Mouse (Mus musculus) kidney, embryonic 14.5 days (tissue): ENCODE results near the gene Arhgap18. TPM values are rescaled to one million over a fixed set of nuclear protein-coding genes. Genes with fewer than 3 reads are reported as not detected.
A peak's percentile ranks its signal among the peaks of the same experiment; 100 is the strongest.

Source experiments
- ATAC-seq: fragments of 200-750 bp; cut with Nextera tagmentation; 2 replicates; pipeline ENCODE4 v1.8.0; 2017; ENCODE audit warnings: moderate number of reproducible peaks, mild to moderate bottlenecking, moderate TSS enrichment, moderate library complexity; ENCODE audit not compliant: low FRiP score, low TSS enrichment
- H3K27ac ChIP-seq: fragments of 300-500 bp; sonication (generic); 2 replicates; pipeline ENCODE4 v1.5.1; 2014; ENCODE audit warnings: low read depth, mild to moderate bottlenecking, low read length, moderate library complexity, mixed read lengths
- H3K27me3 ChIP-seq: fragments of 300-500 bp; sonication (generic); 2 replicates; pipeline ENCODE4 v1.6.1; 2014; ENCODE audit warnings: mild to moderate bottlenecking, low read length; ENCODE audit not compliant: control insufficient read depth, insufficient read depth
- H3K36me3 ChIP-seq: fragments of 300-500 bp; sonication (generic); 2 replicates; pipeline ENCODE4 v1.6.1; 2014; ENCODE audit warnings: low read length, mixed read lengths; ENCODE audit not compliant: control insufficient read depth, insufficient read depth
- H3K4me1 ChIP-seq: fragments of 300-500 bp; sonication (generic); 2 replicates; pipeline ENCODE4 v1.6.1; 2014; ENCODE audit warnings: low read length, mixed read lengths; ENCODE audit not compliant: control insufficient read depth, insufficient read depth
- H3K4me2 ChIP-seq: fragments of 300-500 bp; sonication (generic); replicated peaks from 2 replicates; pipeline ENCODE4 v1.6.1; 2014; ENCODE audit warnings: low read depth, mild to moderate bottlenecking, low read length
- H3K4me3 ChIP-seq: fragments of 300-500 bp; sonication (generic); 2 replicates; pipeline ENCODE4 v1.5.1; 2014; ENCODE audit warnings: mild to moderate bottlenecking, low read length
- H3K9ac ChIP-seq: fragments of 300-500 bp; sonication (generic); 2 replicates; pipeline ENCODE4 v1.6.1; 2014; ENCODE audit warnings: low read depth, mild to moderate bottlenecking, low read length, moderate library complexity
- H3K9me3 ChIP-seq: fragments of 300-500 bp; sonication (generic); 2 replicates; pipeline ENCODE4 v1.6.1; 2016; ENCODE audit warnings: low read length; ENCODE audit not compliant: control insufficient read depth
- WGBS: fragments of 180-500 bp; shearing (Covaris S2); extraction: QIAGEN DNeasy Blood & Tissue Kit; methylation state at CpG from one replicate; pipeline ENCODE4 v1.1.7; 2014; 5-methylcytosine and 5-hydroxymethylcytosine counted together
- polyA plus RNA-seq: library from polyadenylated mRNA; unstranded; fragments of >200 nt; fragmentation: Nextera tagmentation; extraction: Ambion mirVana; gene quantifications from 2 replicates; pipeline ENCODE4 v1.2.1, GENCODE M21; 2014

Arhgap18 gene
- polyA plus RNA-seq, 1 experiment from 2014 or later: 44.1 TPM

DNA sequence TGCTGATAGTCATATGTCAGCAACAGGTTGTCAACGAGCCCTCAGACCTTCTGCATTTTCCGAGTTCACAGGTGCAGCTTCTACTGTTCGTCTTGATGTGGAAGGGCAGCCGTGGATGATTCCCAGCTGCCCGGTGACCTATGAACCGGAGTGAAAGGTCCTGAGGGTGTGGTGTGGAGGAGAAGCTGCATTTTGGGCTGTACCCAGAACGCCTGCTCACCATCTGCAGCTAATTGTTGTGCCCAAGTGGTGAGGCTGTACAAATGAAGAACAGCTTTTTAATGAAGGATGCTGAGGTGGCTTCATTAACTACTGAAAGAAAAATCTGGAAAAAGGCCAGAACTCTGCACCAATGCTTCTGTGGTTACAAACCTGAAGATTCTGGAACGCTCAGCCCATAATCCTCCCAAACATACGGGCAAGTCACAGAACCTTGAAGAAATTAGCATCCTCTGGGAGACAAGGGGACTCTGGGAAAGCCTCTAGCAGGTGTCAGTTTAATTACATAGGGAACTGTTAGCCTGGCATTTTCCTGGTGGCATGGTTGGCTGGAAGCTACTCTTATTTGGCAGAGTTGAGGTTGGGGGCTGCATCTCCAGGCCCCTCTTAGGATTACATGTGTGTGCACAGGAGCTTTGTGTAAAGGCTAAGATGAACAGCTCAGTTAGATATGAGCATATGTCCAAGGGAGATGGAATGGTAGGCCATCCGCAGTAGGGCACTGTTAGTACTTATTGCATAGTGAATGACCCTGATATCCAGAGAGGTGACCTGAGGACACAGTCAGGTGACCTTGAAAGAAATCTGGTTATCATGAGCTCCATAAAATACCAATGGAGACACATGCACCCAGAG is 43.4 kb downstream of the Arhgap18 start:
- no peak overlapping the region for H3K27ac ChIP-seq
- no peak overlapping the region for H3K4me2 ChIP-seq
- H3K4me1 ChIP-seq: peaks cover 10% of the 10 kb centered on the region
- H3K9ac ChIP-seq: no peak overlapping the region
- no peaks in the 10 kb centered on the region for H3K9me3 ChIP-seq
- WGBS: 70% methylated on average over 10 of the region's 10 CpGs
- no peaks in the 10 kb centered on the region for H3K27me3 ChIP-seq
- H3K36me3 ChIP-seq: no peaks in the 10 kb centered on the region
- no peak overlapping the region for H3K4me3 ChIP-seq
- no peak for ATAC-seq

DNA sequence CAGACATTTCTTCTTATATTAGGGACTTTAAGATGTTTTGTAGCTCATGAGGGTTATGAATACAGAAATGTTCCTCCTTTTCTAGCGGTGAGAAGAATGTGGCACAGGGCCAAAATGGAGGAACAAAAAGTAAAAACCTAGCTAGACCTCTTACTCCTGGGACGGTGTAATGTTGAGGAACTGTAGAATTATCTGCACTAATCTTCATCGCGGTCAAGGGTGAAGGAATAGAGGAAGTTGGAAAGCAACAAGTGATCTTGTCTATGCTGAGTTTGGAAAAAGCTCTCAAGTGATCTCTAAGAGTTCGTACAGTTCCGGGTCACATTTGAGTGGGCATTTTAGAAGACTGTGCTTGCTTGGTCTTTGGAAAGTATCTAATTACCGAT is 44.1 kb downstream of the Arhgap18 start:
- Histone ChIP-seq H3K4me2 (no peak overlapping the region), H3K36me3 (no peaks in the 10 kb centered on the region), H3K9ac (no peak overlapping the region), H3K27ac (0 out of 2 replicates have a peak overlapping the region, but pooled peaks have one; percentile 14), H3K4me3 (no peak overlapping the region), H3K4me1 (peaks cover 10% of the 10 kb centered on the region), H3K27me3 (no peaks in the 10 kb centered on the region), H3K9me3 (no peaks in the 10 kb centered on the region)
- WGBS: 74% methylated on average over 7 of the region's 7 CpGs
- ATAC-seq: no peak

DNA sequence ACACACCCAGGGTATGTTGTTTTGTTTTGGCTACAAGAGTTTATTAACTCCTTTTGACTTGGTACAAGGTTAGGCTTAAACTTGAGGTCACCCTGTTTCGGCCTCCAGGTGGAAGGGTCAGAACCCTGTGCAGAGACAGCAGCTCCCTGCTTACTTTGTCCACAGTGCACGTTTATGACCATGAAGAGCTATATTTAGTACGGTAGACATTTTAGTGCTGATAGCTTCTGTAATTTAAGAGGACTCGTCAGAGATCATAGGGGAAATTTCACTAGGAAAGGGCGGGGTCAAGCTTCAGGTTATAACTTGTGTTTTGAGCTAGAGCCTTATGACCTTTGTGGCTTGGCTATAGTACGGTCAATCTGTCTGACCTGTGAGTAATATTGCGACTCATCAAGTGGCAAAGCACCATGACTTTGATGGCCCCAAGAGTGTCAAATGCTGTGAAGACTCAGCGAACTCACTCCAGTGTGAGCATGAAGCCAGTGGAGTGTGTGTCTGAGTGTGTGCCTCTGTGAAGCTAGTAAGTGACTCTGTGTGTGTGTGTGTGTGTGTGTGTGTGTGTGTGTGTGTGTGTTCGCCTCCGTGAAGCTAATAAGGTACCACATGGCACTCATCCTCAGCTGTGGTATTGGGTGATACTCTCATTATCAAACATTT is 45.7 kb downstream of the Arhgap18 start:
- Histone ChIP-seq H3K36me3 (no peaks in the 10 kb centered on the region), H3K9ac (no peak overlapping the region), H3K27me3 (no peaks in the 10 kb centered on the region), H3K9me3 (no peaks in the 10 kb centered on the region), H3K4me1 (peaks cover 10% of the 10 kb centered on the region), H3K27ac (peak overlapping the region; percentile 39; the same call in 1 of the 2 replicates), H3K4me2 (no peak overlapping the region), H3K4me3 (no peak overlapping the region)
- WGBS: 44% methylated on average over 10 of the region's 10 CpGs
- ATAC-seq: peak; percentile 38; the same call in 1 of the 2 replicates

DNA sequence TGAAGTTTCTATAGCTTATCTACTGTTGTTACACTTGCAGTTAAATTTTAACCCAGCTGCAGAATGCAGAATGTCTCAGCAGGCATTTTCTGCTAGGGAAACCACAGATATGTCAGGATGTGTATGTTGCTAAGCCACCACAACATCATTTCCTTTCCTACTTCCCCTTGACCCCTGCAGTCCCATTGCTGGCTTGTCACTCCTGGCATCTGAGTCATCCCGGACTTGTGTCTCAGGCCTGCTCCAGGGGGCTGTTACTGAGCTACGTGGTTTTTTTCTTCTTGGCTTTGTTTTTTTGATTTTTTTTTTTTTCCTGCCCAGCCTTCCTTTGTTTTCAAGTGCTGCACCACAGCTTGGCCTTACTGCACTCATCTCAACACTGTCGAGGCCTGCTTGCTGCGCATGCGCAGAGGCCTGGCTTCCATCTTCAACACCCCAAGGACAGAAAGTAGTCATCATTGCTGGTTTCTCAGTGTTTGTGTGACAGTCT is 46.4 kb downstream of the Arhgap18 start:
- peak; percentile 56; the same call in 1 of the 2 replicates for ATAC-seq
- no peak overlapping the region for H3K9ac ChIP-seq
- H3K9me3 ChIP-seq: no peaks in the 10 kb centered on the region
- H3K4me3 ChIP-seq: no peak overlapping the region
- H3K4me1 ChIP-seq: peaks cover 10% of the 10 kb centered on the region
- peak overlapping the region; percentile 7; the same call in 1 of the 2 replicates for H3K27ac ChIP-seq
- no peaks in the 10 kb centered on the region for H3K36me3 ChIP-seq
- H3K27me3 ChIP-seq: no peaks in the 10 kb centered on the region
- no peak overlapping the region for H3K4me2 ChIP-seq
- WGBS: 51% methylated on average over 5 of the region's 5 CpGs

DNA sequence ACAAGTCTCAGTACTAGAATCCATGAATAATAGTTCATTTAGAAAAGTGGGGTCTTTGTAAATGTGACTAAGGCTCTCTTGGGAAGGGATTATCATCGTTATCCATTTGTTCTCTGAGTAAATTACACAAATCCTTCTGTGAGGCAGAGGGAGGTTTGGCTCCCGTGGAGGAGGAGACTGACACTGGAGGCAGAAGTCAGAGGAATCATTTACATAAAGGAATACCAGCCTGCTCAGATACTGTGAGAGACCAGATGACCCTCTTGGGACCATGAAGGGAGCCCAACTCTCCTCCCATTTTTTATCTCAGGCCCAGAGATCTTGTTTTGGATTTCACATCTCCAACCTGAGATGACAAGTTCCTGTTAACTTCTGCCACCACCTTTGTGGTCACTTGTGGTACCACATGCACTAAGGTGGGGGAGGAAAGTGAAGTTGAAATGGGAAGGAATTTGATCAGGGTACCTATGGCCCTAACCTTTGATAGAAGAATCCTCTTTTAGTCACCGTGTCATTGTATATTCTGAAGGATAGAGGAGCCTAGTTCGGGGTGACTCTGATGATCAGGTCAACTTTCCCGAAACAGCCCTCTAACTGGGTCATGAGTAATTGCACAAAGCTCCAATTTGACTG is 51.2 kb downstream of the Arhgap18 start:
- WGBS: 64% methylated on average over 5 of the region's 5 CpGs

DNA sequence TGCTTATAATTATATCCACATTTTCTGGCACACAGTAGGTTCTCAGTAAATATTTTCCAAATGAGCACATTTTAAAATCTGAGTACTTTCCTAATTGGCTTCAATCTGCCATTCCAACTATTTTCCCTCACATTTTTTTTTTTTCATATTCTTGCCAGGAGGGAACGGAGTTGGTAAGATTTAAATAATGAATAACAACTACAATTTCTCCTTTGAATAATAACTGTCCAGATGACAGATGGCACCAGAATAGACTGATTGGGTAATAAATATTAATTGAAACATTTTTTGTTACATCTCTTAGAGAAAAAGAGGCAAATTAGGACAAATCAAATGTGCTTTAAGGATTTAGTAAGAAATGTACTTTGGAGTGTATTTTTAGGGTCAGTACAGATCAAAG is 51.8 kb downstream of the Arhgap18 start:
- no peak overlapping the region for H3K9ac ChIP-seq
- H3K36me3 ChIP-seq: no peaks in the 10 kb centered on the region
- no peak overlapping the region for H3K4me2 ChIP-seq
- 80% methylated on average over 1 of the region's 1 CpGs for WGBS
- ATAC-seq: no peak
- H3K27me3 ChIP-seq: no peaks in the 10 kb centered on the region
- no peaks in the 10 kb centered on the region for H3K9me3 ChIP-seq
- H3K4me3 ChIP-seq: no peak overlapping the region
- no peak overlapping the region for H3K27ac ChIP-seq
- H3K4me1 ChIP-seq: no peaks in the 10 kb centered on the region; the same call in 1 of the 2 replicates

More for the DNA sequence above, 51.2 kb downstream of the Arhgap18 start:
- no peaks in the 10 kb centered on the region for H3K36me3 ChIP-seq
- H3K27ac ChIP-seq: no peak overlapping the region
- no peak for ATAC-seq
- no peaks in the 10 kb centered on the region for H3K27me3 ChIP-seq
- no peak overlapping the region for H3K9ac ChIP-seq
- H3K4me2 ChIP-seq: no peak overlapping the region
- no peak overlapping the region for H3K4me3 ChIP-seq
- no peaks in the 10 kb centered on the region for H3K9me3 ChIP-seq
- H3K4me1 ChIP-seq: no peaks in the 10 kb centered on the region; the same call in 1 of the 2 replicates

DNA sequence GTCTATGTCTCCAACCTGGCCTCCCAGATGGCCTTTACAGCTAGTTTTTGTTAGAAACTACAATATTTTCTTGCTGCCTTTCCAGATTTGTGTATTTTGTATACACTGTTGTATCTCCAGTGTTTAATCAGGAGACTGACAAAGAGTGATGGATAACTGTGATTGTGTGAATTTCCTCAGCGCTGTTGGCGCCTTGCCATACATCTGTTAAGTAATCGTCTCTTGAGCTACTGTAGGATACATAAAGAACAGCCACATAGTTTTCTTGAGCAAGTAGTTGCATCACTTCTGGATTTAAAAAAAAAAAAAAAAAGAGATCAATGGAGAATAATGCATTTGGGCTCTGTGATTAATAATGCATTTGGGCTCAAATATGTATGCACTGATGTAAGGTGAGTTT is 52.9 kb downstream of the Arhgap18 start:
- H3K4me2 ChIP-seq: no peak overlapping the region
- ATAC-seq: no peak
- no peaks in the 10 kb centered on the region for H3K9me3 ChIP-seq
- H3K9ac ChIP-seq: no peak overlapping the region
- H3K27me3 ChIP-seq: no peaks in the 10 kb centered on the region
- H3K27ac ChIP-seq: no peak overlapping the region
- no peak overlapping the region for H3K4me3 ChIP-seq
- no peaks in the 10 kb centered on the region for H3K36me3 ChIP-seq
- H3K4me1 ChIP-seq: no peaks in the 10 kb centered on the region
- WGBS: 71% methylated on average over 3 of the region's 3 CpGs

DNA sequence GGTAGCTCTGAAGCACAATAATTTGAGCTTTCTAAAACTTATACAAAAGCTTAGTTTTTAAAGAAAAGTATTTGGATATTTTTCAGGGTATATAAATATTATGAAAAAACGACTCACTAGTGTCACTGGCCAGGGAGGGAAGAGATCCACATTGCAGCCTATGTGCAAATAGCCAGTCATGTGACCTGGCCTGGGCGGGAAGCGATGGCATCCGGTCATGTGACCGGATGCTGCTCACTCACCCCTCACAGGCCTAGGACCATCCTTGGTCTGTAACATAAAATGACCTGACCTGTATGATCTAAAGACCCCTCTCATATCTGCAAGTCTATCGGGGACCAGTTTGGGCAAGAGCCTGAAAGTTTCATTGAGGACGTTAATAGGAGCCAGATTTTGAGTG is 56.8 kb downstream of the Arhgap18 start:
- ATAC-seq: no peak
- 87% methylated on average over 7 of the region's 7 CpGs for WGBS

More for the DNA sequence above, 56.8 kb downstream of the Arhgap18 start:
- Histone ChIP-seq H3K9me3 (no peaks in the 10 kb centered on the region), H3K4me1 (no peaks in the 10 kb centered on the region), H3K27me3 (no peaks in the 10 kb centered on the region), H3K36me3 (no peaks in the 10 kb centered on the region), H3K27ac (no peak overlapping the region), H3K9ac (no peak overlapping the region), H3K4me3 (no peak overlapping the region), H3K4me2 (no peak overlapping the region)
